Mouse (Mus musculus): ENCODE measurements around the gene Ccdc187.

GRCm38 (mm10) chr2:26330056-26330468 lies 35.7 kb upstream of the Ccdc187 start:
- TF ChIP-seq POLR2A (IDR thresholded peaks at IDR 0.05; ENCODE audit: low read depth, low read length) (no peak), CTCF (IDR thresholded peaks at IDR 0.05; ENCODE audit: extremely low read depth, insufficient read length, insufficient replicate concordance, low read depth, low read length) (no peak)

Data from small intestine, adult 2 months (tissue).